Mouse (Mus musculus): ENCODE data around the gene Rgs3.

DNA sequence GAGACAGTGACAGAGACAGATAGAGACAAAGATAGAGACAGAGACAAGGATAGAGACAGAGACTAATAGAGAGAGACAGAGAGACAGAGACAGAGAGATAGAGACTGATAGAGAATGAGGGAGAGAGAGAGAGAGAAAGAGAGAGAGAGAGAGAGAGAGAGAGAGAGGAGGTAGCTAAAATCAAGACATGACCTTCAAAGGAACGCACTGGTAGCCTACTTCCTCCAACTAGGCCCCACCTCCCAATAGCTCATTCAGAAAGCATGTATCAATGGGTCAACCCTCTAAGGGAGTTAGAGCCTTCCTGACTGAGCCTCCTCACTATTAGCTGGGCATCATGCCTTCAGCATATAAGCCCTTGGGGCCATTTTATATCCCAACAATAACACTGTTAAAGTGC, 8.7 kb downstream of the Rgs3 start:
- no peak for TF ChIP-seq CTCF (IDR thresholded peaks at IDR 0.05; ENCODE audit: low read depth, low read length)
- no peak for TF ChIP-seq POLR2A (IDR thresholded peaks at IDR 0.05; ENCODE audit: extremely low read depth, insufficient read depth, low read length)
